Mouse (Mus musculus): ENCODE measurements around the gene Nutm1. TPM values are rescaled to one million over a fixed set of nuclear protein-coding genes. Genes with fewer than 3 reads are reported as not detected.

Nutm1 gene
- not detected in 2 replicates for polyA plus RNA-seq (2012; rRNA removed)

GRCm38 (mm10) chr2:112259241-112259962, at the start of gene Nutm1:
Gene Nutm1 (minus strand): TSS chr2:112259291.

DNA sequence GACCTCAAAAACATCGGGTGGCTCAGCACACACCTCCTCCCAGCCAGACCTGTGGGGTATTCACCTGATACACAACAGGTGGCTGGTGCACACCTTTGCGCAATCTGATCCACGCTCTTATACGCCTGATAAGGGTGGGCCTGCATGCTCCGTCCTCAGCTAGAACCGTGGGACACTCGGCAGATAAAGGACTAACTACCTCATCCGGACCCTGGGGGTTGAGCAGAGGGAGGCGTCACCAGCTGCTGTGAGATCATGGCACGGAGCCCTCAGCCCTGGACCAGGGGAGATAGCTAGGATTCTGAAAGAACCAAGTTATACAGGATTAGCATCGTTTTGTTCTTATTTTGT, 7.1 kb upstream of the Nutm1 start, which contains the start of gene Gm21985:
Gene Gm21985 (plus strand): TSS at position 73 of the 351 bp plus-strand sequence.

GRCm38 (mm10) chr2:112265448-112266241, 6.6 kb upstream of the Nutm1 start, which contains the start of gene Slc12a6:
Gene Slc12a6 (plus strand): TSS chr2:112265825.

DNA sequence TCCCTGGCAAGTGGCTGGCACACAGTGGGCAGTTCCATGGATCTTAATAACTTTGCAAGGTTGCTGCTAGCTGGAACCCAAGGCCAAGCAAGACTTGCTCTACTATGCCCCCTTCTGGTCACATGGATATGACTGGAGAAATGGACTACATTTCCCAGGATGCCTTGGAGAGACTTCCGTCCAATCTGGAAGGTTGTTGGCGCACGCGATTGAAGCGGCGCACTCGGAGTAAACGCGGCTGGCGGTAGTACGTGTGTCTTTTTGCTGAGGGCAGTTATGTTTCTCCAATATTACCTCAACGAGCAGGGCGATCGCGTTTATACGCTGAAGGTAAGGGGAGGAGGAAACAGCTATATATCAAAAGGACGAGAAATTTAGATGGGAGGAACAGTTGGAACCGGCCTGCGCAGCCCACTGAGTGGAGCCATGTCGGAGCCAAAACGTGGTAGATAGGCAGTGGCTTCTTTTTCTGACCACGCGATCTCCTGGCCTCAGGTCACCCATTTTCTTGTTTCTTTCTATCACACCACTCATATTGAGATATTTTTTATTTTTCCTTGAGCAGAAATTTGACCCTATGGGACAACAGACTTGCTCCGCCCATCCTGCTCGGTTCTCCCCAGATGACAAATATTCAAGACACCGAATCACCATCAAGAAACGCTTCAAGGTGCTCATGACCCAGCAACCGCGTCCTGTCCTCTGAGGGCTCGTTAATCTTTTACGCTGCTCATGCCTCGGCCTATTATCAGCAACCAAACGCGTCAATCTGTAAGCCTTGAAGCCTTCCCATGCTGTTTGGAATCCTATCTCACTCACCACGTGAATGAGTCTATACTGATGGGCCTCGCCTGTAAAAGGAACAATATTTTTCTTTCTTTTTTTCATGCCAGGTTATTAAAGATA, 2.9 kb upstream of the Nutm1 start, which contains the start of gene Nop10:
Gene Nop10 (plus strand): TSS at position 179 of the 906 bp plus-strand sequence.

DNA sequence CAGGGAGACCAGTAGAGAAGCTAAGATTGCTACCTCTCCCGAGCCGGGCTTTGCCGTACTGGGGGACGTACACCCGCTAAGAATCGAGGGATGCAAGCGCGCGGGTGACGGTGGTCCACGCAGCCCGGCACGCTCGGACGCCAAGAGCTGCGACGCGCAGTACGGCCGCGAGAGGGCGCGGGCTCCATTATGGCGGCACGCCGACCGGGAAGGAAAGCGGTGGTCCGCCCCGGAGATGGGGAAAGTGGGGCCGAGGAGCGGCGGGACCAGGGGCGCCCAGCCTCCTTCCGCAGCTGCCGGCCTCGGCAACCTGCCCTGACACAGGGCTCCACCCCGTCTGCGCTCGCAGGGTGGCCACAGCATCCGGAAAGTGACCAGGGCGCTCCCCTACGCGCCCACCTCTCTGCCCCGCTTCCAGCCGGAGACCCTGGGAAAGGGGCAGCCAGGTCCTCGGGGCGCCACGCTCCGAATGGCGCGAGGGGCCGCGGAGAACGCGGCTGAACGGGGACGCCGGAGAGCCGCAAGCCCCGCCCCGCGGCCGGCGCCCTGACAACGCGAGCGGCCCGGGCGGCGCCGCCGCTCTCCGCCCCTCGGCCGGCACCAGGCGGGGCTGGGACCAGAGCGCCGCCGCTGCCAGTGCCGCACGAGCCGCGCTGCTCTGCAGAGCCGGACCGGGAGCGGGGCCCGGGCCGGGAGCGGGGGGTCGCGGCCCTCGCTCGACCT, 19.7 kb downstream of the Nutm1 start, which contains the start of gene Lpcat4:
Gene Lpcat4 (plus strand): TSS at position 257 of the 723 bp plus-strand sequence.

Other genes with a start within 250 kb of the Nutm1 start
- gene Olfr1310, start 246.6 kb downstream of the Nutm1 start, polyA plus RNA-seq (2012; rRNA removed): not detected in 2 replicates
- not detected in 2 replicates for gene Olfr1311, start 234.9 kb downstream of the Nutm1 start, polyA plus RNA-seq (2012; rRNA removed)
- not detected in 2 replicates for gene Olfr1312, start 209.1 kb downstream of the Nutm1 start, polyA plus RNA-seq (2012; rRNA removed)
- not detected in 2 replicates for gene Olfr1313, start 181.4 kb downstream of the Nutm1 start, polyA plus RNA-seq (2012; rRNA removed)
- gene Olfr1314, start 162.5 kb downstream of the Nutm1 start, polyA plus RNA-seq (2012; rRNA removed): not detected in 2 replicates
- gene Olfr1315-ps1, start 143.9 kb downstream of the Nutm1 start, polyA plus RNA-seq (2012; rRNA removed): not detected in 2 replicates
- not detected in 2 replicates for gene Olfr1316, start 124.3 kb downstream of the Nutm1 start, polyA plus RNA-seq (2012; rRNA removed)
- not detected in 2 replicates for gene Olfr1317, start 119.0 kb downstream of the Nutm1 start, polyA plus RNA-seq (2012; rRNA removed)
- not detected in 2 replicates for gene Olfr1318, start 105.1 kb downstream of the Nutm1 start, polyA plus RNA-seq (2012; rRNA removed)
- 2.4 and 3.2 TPM in 2 replicates for gene Lpcat4, start 19.8 kb downstream of the Nutm1 start, polyA plus RNA-seq (2012; rRNA removed)
- 80.4 and 90.1 TPM in 2 replicates for gene Nop10, start 2.6 kb upstream of the Nutm1 start, polyA plus RNA-seq (2012; rRNA removed)
- 9.9 and 10.4 TPM in 2 replicates for gene Slc12a6, start 6.5 kb upstream of the Nutm1 start, polyA plus RNA-seq (2012; rRNA removed)
- 0.01 TPM in 1 of 2 replicates, not detected in the other for gene Gm21985, start 7.0 kb upstream of the Nutm1 start, polyA plus RNA-seq (2012; rRNA removed)
- 25.5 and 28.4 TPM in 2 replicates for gene Emc4, start 108.7 kb upstream of the Nutm1 start, polyA plus RNA-seq (2012; rRNA removed)
- gene Katnbl1, start 119.9 kb upstream of the Nutm1 start, polyA plus RNA-seq (2012; rRNA removed): 7.2 and 8.5 TPM in 2 replicates
- 5.9 and 6.6 TPM in 2 replicates for gene Emc7, start 195.7 kb upstream of the Nutm1 start, polyA plus RNA-seq (2012; rRNA removed)
- gene Chrm5, start 221.5 kb upstream of the Nutm1 start, polyA plus RNA-seq (2012; rRNA removed): not detected in 2 replicates
- gene Aven, start 233.7 kb upstream of the Nutm1 start, polyA plus RNA-seq (2012; rRNA removed): 8.8 and 9.6 TPM in 2 replicates